Mouse (Mus musculus): ENCODE results near the gene Fgf8. TPM values are rescaled to one million over a fixed set of nuclear protein-coding genes. Genes with fewer than 3 reads are reported as not detected.
A peak's percentile ranks its signal among the peaks of the same experiment; 100 is the strongest.

Fgf8 gene
- polyA plus RNA-seq, 1 experiment from 2014 or later: not detected

GRCm38 (mm10) chr19:45747028-45747867, 4.5 kb upstream of the Fgf8 start:
- peaks cover 6% of the 10 kb centered on the region; the same call in 1 of the 2 replicates for H3K27me3 ChIP-seq (ENCODE audit: control insufficient read depth, insufficient read depth, low read length)

GRCm38 (mm10) chr19:45746153-45747020, 3.7 kb upstream of the Fgf8 start:
- H3K9ac ChIP-seq (ENCODE audit: low read length): no peak overlapping the region
- peak; percentile 81 for DNase-seq (ENCODE audit: low spot score)
- peaks cover 10% of the 10 kb centered on the region; the same call in 1 of the 2 replicates for H3K27me3 ChIP-seq (ENCODE audit: control insufficient read depth, insufficient read depth, low read length)
- peak; percentile 33; the same call in 1 of the 2 replicates for ATAC-seq (ENCODE audit: low FRiP score, low TSS enrichment)
- TF ChIP-seq EP300 (optimal IDR thresholded peaks at IDR 0.05) (no peak), CTCF (IDR thresholded peaks at IDR 0.05; ENCODE audit: low read depth) (peak; percentile 89)
- H3K4me3 ChIP-seq (ENCODE audit: low read depth, low read length): peak overlapping the region; percentile 1; the same call in 1 of the 2 replicates
- peaks cover 2% of the 10 kb centered on the region; the same call in 1 of the 2 replicates for H3K4me1 ChIP-seq (replicated peaks; ENCODE audit: control insufficient read depth, insufficient read depth)
- 18% methylated on average over 29 of the region's 29 CpGs for WGBS
- no peaks in the 10 kb centered on the region for H3K9me3 ChIP-seq (ENCODE audit: control insufficient read depth, low read length)
- H3K36me3 ChIP-seq (ENCODE audit: control insufficient read depth, insufficient read depth, low read length): no peaks in the 10 kb centered on the region
- H3K27ac ChIP-seq (replicated peaks): no peak overlapping the region
- no peak overlapping the region for H3K4me2 ChIP-seq (replicated peaks; ENCODE audit: low read depth)

More at GRCm38 (mm10) chr19:45747028-45747867, 4.5 kb upstream of the Fgf8 start:
- H3K36me3 ChIP-seq (ENCODE audit: control insufficient read depth, insufficient read depth, low read length): 0 out of 2 replicates have a peak, but pooled peaks cover 2% of the 10 kb centered on the region
- H3K9ac ChIP-seq (ENCODE audit: low read length): no peak overlapping the region
- 28% methylated on average over 11 of the region's 11 CpGs for WGBS
- no peak overlapping the region for H3K27ac ChIP-seq (replicated peaks)
- ATAC-seq (ENCODE audit: low FRiP score, low TSS enrichment) (0 out of 2 replicates have a peak, but pooled peaks have one; percentile 8), DNase-seq (ENCODE audit: low spot score) (peak; percentile 88)
- H3K4me3 ChIP-seq (ENCODE audit: low read depth, low read length): no peak overlapping the region
- no peak for TF ChIP-seq EP300 (optimal IDR thresholded peaks at IDR 0.05)
- TF ChIP-seq CTCF (IDR thresholded peaks at IDR 0.05; ENCODE audit: low read depth): peak; percentile 89
- no peak overlapping the region for H3K4me2 ChIP-seq (replicated peaks; ENCODE audit: low read depth)
- H3K9me3 ChIP-seq (ENCODE audit: control insufficient read depth, low read length): no peaks in the 10 kb centered on the region
- H3K4me1 ChIP-seq (replicated peaks; ENCODE audit: control insufficient read depth, insufficient read depth): peaks cover 2% of the 10 kb centered on the region; the same call in 1 of the 2 replicates

- Histone ChIP-seq H3K9ac (ENCODE audit: low read length) (no peak overlapping the region), H3K4me1 (replicated peaks; ENCODE audit: control insufficient read depth, insufficient read depth) (peaks cover 2% of the 10 kb centered on the region; the same call in 1 of the 2 replicates), H3K4me2 (replicated peaks; ENCODE audit: low read depth) (no peak overlapping the region), H3K27ac (replicated peaks) (no peak overlapping the region), H3K27me3 (ENCODE audit: control insufficient read depth, insufficient read depth, low read length) (peaks cover 17% of the 10 kb centered on the region; the same call in 1 of the 2 replicates), H3K36me3 (ENCODE audit: control insufficient read depth, insufficient read depth, low read length) (no peaks in the 10 kb centered on the region), H3K9me3 (ENCODE audit: control insufficient read depth, low read length) (no peaks in the 10 kb centered on the region), H3K4me3 (ENCODE audit: low read depth, low read length) (no peak overlapping the region; the same call in 1 of the 2 replicates)
- no peak for DNase-seq (ENCODE audit: low spot score)
- TF ChIP-seq EP300 (optimal IDR thresholded peaks at IDR 0.05): no peak
- no peak for TF ChIP-seq CTCF (IDR thresholded peaks at IDR 0.05; ENCODE audit: low read depth)
- ATAC-seq (ENCODE audit: low FRiP score, low TSS enrichment): no peak
- WGBS: 18% methylated on average over 32 of the region's 32 CpGs
Observed at GRCm38 (mm10) chr19:45745344-45746152, 2.8 kb upstream of the Fgf8 start.

- no peak overlapping the region for H3K4me3 ChIP-seq (ENCODE audit: low read depth, low read length)
- H3K4me2 ChIP-seq (replicated peaks; ENCODE audit: low read depth): no peak overlapping the region
- no peak for ATAC-seq (ENCODE audit: low FRiP score, low TSS enrichment)
Observed at GRCm38 (mm10) chr19:45743619-45744018, 904 bp upstream of the Fgf8 start.

More at GRCm38 (mm10) chr19:45743619-45744018, 904 bp upstream of the Fgf8 start:
- Histone ChIP-seq H3K36me3 (ENCODE audit: control insufficient read depth, insufficient read depth, low read length) (no peaks in the 10 kb centered on the region), H3K27me3 (ENCODE audit: control insufficient read depth, insufficient read depth, low read length) (peaks cover 24% of the 10 kb centered on the region; the same call in 1 of the 2 replicates), H3K27ac (replicated peaks) (no peak overlapping the region), H3K9ac (ENCODE audit: low read length) (no peak overlapping the region), H3K4me1 (replicated peaks; ENCODE audit: control insufficient read depth, insufficient read depth) (peaks cover 1% of the 10 kb centered on the region; the same call in 1 of the 2 replicates), H3K9me3 (ENCODE audit: control insufficient read depth, low read length) (no peaks in the 10 kb centered on the region)
- TF ChIP-seq CTCF (IDR thresholded peaks at IDR 0.05; ENCODE audit: low read depth): no peak
- TF ChIP-seq EP300 (optimal IDR thresholded peaks at IDR 0.05): no peak
- no peak for DNase-seq (ENCODE audit: low spot score)
- 45% methylated on average over 7 of the region's 7 CpGs for WGBS

Data from stomach, postnatal 0 days (tissue).